Mouse (Mus musculus): ENCODE results near the gene Bptf. TPM values are rescaled to one million over a fixed set of nuclear protein-coding genes. Genes with fewer than 3 reads are reported as not detected.
"Not testable (repeated sequence)": the region's sequence is repeated elsewhere in the genome, so short reads cannot be mapped to it uniquely, and the experiment has no call there.

The Bptf gene
- polyA plus RNA-seq, 1 experiment, result 106 TPM

- Histone ChIP-seq H3K4me1 (peaks cover 32% of the 10 kb centered on the region), H3K36me3 (replicated peaks; ENCODE audit: low read length) (peaks cover 95% of the 10 kb centered on the region), H3K27me3 (replicated peaks) (no peaks in the 10 kb centered on the region), H3K4me3 (replicated peaks) (no peak overlapping the region), H3K9me3 (no peaks in the 10 kb centered on the region)
- TF ChIP-seq GATA1 (IDR thresholded peaks at IDR 0.05; ENCODE audit: borderline replicate concordance, low read length), result no peak
- no peak for TF ChIP-seq FLI1 (IDR thresholded peaks at IDR 0.05; ENCODE audit: low read length)
These were observed 67.3 kb downstream of the Bptf start for GRCm38 (mm10) chr11:107064590-107064989.

GRCm38 (mm10) chr11:107063067-107063466, 68.9 kb downstream of the Bptf start:
- H3K27me3 ChIP-seq (replicated peaks), result no peaks in the 10 kb centered on the region
- H3K9me3 ChIP-seq, result no peaks in the 10 kb centered on the region
- TF ChIP-seq FLI1 (IDR thresholded peaks at IDR 0.05; ENCODE audit: low read length), result no peak
- TF ChIP-seq GATA1 (IDR thresholded peaks at IDR 0.05; ENCODE audit: borderline replicate concordance, low read length), result no peak
- H3K4me1 ChIP-seq, result peaks cover 27% of the 10 kb centered on the region
- H3K4me3 ChIP-seq (replicated peaks), result no peak overlapping the region
- peaks cover 98% of the 10 kb centered on the region for H3K36me3 ChIP-seq (replicated peaks; ENCODE audit: low read length)

- Histone ChIP-seq H3K4me3 (replicated peaks) (no peak overlapping the region), H3K4me1 (peaks cover 10% of the 10 kb centered on the region), H3K36me3 (replicated peaks; ENCODE audit: low read length) (peaks cover 98% of the 10 kb centered on the region), H3K27me3 (replicated peaks) (no peaks in the 10 kb centered on the region), H3K9me3 (no peaks in the 10 kb centered on the region)
- TF ChIP-seq FLI1 (IDR thresholded peaks at IDR 0.05; ENCODE audit: low read length), result no peak
- no peak for TF ChIP-seq GATA1 (IDR thresholded peaks at IDR 0.05; ENCODE audit: borderline replicate concordance, low read length)
These were observed 71.0 kb downstream of the Bptf start for GRCm38 (mm10) chr11:107060941-107061340.

GRCm38 (mm10) chr11:107059634-107060033, 72.3 kb downstream of the Bptf start:
- not testable (repeated sequence) for H3K4me3 ChIP-seq (replicated peaks); H3K4me1 ChIP-seq; H3K27me3 ChIP-seq (replicated peaks); H3K9me3 ChIP-seq
- peaks cover 98% of the 10 kb centered on the region for H3K36me3 ChIP-seq (replicated peaks; ENCODE audit: low read length)

GRCm38 (mm10) chr11:107057391-107057790, 74.5 kb downstream of the Bptf start:
- no peak for TF ChIP-seq GATA1 (IDR thresholded peaks at IDR 0.05; ENCODE audit: borderline replicate concordance, low read length)
- no peak for TF ChIP-seq FLI1 (IDR thresholded peaks at IDR 0.05; ENCODE audit: low read length)
- H3K4me3 ChIP-seq (replicated peaks), result no peak overlapping the region
- peaks cover 3% of the 10 kb centered on the region; the same call in 1 of the 2 replicates for H3K4me1 ChIP-seq
- no peaks in the 10 kb centered on the region for H3K27me3 ChIP-seq (replicated peaks)
- H3K36me3 ChIP-seq (replicated peaks; ENCODE audit: low read length), result peaks cover 99% of the 10 kb centered on the region
- H3K9me3 ChIP-seq, result no peaks in the 10 kb centered on the region

- Histone ChIP-seq H3K36me3 (replicated peaks; ENCODE audit: low read length) (peaks cover 88% of the 10 kb centered on the region), H3K9me3 (no peaks in the 10 kb centered on the region), H3K4me1 (peaks cover 3% of the 10 kb centered on the region; the same call in 1 of the 2 replicates), H3K27me3 (replicated peaks) (no peaks in the 10 kb centered on the region), H3K4me3 (replicated peaks) (no peak overlapping the region)
- no peak for TF ChIP-seq GATA1 (IDR thresholded peaks at IDR 0.05; ENCODE audit: borderline replicate concordance, low read length)
- no peak for TF ChIP-seq FLI1 (IDR thresholded peaks at IDR 0.05; ENCODE audit: low read length)
These were observed 77.1 kb downstream of the Bptf start for GRCm38 (mm10) chr11:107054870-107055269.

- Histone ChIP-seq H3K9me3 (no peaks in the 10 kb centered on the region), H3K27me3 (replicated peaks) (no peaks in the 10 kb centered on the region), H3K4me3 (replicated peaks) (no peak overlapping the region), H3K36me3 (replicated peaks; ENCODE audit: low read length) (peaks cover 70% of the 10 kb centered on the region), H3K4me1 (peaks cover 26% of the 10 kb centered on the region)
- no peak for TF ChIP-seq GATA1 (IDR thresholded peaks at IDR 0.05; ENCODE audit: borderline replicate concordance, low read length)
These were observed 84.9 kb downstream of the Bptf start for GRCm38 (mm10) chr11:107046766-107047620.

- peaks cover 26% of the 10 kb centered on the region for H3K4me1 ChIP-seq
- H3K36me3 ChIP-seq (replicated peaks; ENCODE audit: low read length), result peaks cover 75% of the 10 kb centered on the region
- no peak for TF ChIP-seq FLI1 (IDR thresholded peaks at IDR 0.05; ENCODE audit: low read length)
- TF ChIP-seq GATA1 (IDR thresholded peaks at IDR 0.05; ENCODE audit: borderline replicate concordance, low read length), result no peak
- no peak overlapping the region for H3K4me3 ChIP-seq (replicated peaks)
- no peaks in the 10 kb centered on the region for H3K27me3 ChIP-seq (replicated peaks)
- H3K9me3 ChIP-seq, result no peaks in the 10 kb centered on the region
These were observed 86.4 kb downstream of the Bptf start for GRCm38 (mm10) chr11:107045546-107045945.

GRCm38 (mm10) chr11:107044321-107044720, 87.6 kb downstream of the Bptf start:
- H3K4me1 ChIP-seq, result peaks cover 26% of the 10 kb centered on the region
- TF ChIP-seq FLI1 (IDR thresholded peaks at IDR 0.05; ENCODE audit: low read length) (no peak), GATA1 (IDR thresholded peaks at IDR 0.05; ENCODE audit: borderline replicate concordance, low read length) (no peak)
- no peaks in the 10 kb centered on the region for H3K9me3 ChIP-seq
- no peak overlapping the region for H3K4me3 ChIP-seq (replicated peaks)
- peaks cover 87% of the 10 kb centered on the region for H3K36me3 ChIP-seq (replicated peaks; ENCODE audit: low read length)
- H3K27me3 ChIP-seq (replicated peaks), result no peaks in the 10 kb centered on the region

GRCm38 (mm10) chr11:107043361-107043760, 88.6 kb downstream of the Bptf start:
- Histone ChIP-seq H3K36me3 (replicated peaks; ENCODE audit: low read length) (peaks cover 96% of the 10 kb centered on the region), H3K9me3 (no peaks in the 10 kb centered on the region), H3K27me3 (replicated peaks) (no peaks in the 10 kb centered on the region), H3K4me3 (replicated peaks) (no peak overlapping the region), H3K4me1 (peaks cover 26% of the 10 kb centered on the region)
- TF ChIP-seq FLI1 (IDR thresholded peaks at IDR 0.05; ENCODE audit: low read length), result no peak
- no peak for TF ChIP-seq GATA1 (IDR thresholded peaks at IDR 0.05; ENCODE audit: borderline replicate concordance, low read length)
